Mouse (Mus musculus): Measurements from ENCODE around the gene Ptov1. TPM values are rescaled to one million over a fixed set of nuclear protein-coding genes. Genes with fewer than 3 reads are reported as not detected.
A peak's percentile ranks its signal among the peaks of the same experiment; 100 is the strongest.

Gene Ptov1
- total and polyA plus RNA-seq, 2 experiments from 2014 or later: 430 to 500 TPM

DNA sequence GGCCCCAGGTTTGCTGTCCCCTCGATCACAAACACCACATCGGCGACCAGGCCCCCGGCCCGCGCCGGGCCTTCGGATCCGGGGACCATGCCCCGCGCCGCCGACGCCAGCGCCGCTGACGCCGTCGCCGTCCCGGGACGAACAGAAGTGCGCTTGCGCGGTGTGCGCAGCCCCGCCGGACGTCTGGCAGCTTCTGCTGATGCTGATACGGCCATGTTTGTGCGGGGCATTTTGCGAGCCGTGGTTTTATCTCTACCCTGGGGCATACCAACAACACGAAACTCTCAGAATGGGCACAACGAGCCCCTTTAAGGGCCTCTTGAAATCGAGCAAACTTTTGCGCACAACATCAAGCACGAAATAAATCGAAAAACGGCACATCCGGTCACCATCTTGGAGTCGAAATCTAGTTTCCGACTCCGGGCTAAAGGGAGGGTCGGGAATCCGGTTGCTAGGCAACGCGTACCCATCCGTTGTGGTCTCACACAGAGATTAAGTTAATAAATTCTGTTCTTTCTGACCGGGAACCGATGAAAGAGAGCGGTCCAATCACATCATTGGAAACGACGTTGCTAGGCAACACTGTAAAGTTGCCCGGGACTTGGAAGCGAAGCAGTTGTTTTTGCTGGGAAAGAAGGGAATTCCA, 22.8 kb upstream of the Ptov1 start, which contains the start of gene Med25:
Gene Med25 (minus strand): TSS at position 437 of the 646 bp plus-strand sequence.
- H3K27ac ChIP-seq (ENCODE audit: low read depth, low read length): peak within 1 kb of the TSS; percentile 98
- DNase-seq (ENCODE audit: low spot score) (peak; percentile 99), ATAC-seq (ENCODE audit: low FRiP score) (peak; percentile 78)
- peaks cover 33% of the 10 kb centered on the region for H3K4me1 ChIP-seq (ENCODE audit: insufficient read depth, low read length)
- peak within 1 kb of the TSS; percentile 87 for H3K4me3 ChIP-seq (ENCODE audit: low read depth, low read length)
- no peaks in the 10 kb centered on the region for H3K27me3 ChIP-seq (ENCODE audit: insufficient read depth, low read length)
- peak within 1 kb of the TSS; percentile 93 for H3K4me2 ChIP-seq (ENCODE audit: low read depth, low read length, poor library complexity, severe bottlenecking)
- peak within 1 kb of the TSS; percentile 82 for H3K9ac ChIP-seq (replicated peaks; ENCODE audit: low read length, poor library complexity, severe bottlenecking)
- 0 out of 2 replicates have a peak, but pooled peaks cover 7% of the 10 kb centered on the region for H3K36me3 ChIP-seq (ENCODE audit: insufficient read depth, low read length)
- no peak for TF ChIP-seq CTCF (IDR thresholded peaks at IDR 0.05)
- WGBS: under 1% methylated on average over 56 of the region's 56 CpGs
- no peaks in the 10 kb centered on the region for H3K9me3 ChIP-seq (ENCODE audit: low read length)

- no peaks in the 10 kb centered on the region for H3K9me3 ChIP-seq (ENCODE audit: low read length)
- H3K36me3 ChIP-seq (ENCODE audit: insufficient read depth, low read length): peaks cover 12% of the 10 kb centered on the region; the same call in 1 of the 2 replicates
- no peak for TF ChIP-seq CTCF (IDR thresholded peaks at IDR 0.05)
- H3K4me3 ChIP-seq (ENCODE audit: low read depth, low read length): peak overlapping the region; percentile 87
- ATAC-seq (ENCODE audit: low FRiP score) (no peak), DNase-seq (ENCODE audit: low spot score) (no peak)
- peak overlapping the region; percentile 93 for H3K4me2 ChIP-seq (ENCODE audit: low read depth, low read length, poor library complexity, severe bottlenecking)
- peak overlapping the region; percentile 98 for H3K27ac ChIP-seq (ENCODE audit: low read depth, low read length)
- H3K27me3 ChIP-seq (ENCODE audit: insufficient read depth, low read length): no peaks in the 10 kb centered on the region
- H3K9ac ChIP-seq (replicated peaks; ENCODE audit: low read length, poor library complexity, severe bottlenecking): peak overlapping the region; percentile 82
- WGBS: 9% methylated on average over 6 of the region's 6 CpGs
- H3K4me1 ChIP-seq (ENCODE audit: insufficient read depth, low read length): peaks cover 25% of the 10 kb centered on the region
Measured at GRCm38 (mm10) chr7:44891611-44892010, 22.0 kb upstream of the Ptov1 start.

- no peaks in the 10 kb centered on the region for H3K9me3 ChIP-seq (ENCODE audit: low read length)
- H3K4me2 ChIP-seq (ENCODE audit: low read depth, low read length, poor library complexity, severe bottlenecking): peak overlapping the region; percentile 93
- H3K36me3 ChIP-seq (ENCODE audit: insufficient read depth, low read length): peaks cover 19% of the 10 kb centered on the region; the same call in 1 of the 2 replicates
- H3K9ac ChIP-seq (replicated peaks; ENCODE audit: low read length, poor library complexity, severe bottlenecking): peak overlapping the region; percentile 82
- H3K4me3 ChIP-seq (ENCODE audit: low read depth, low read length): peak overlapping the region; percentile 87
- no peak for TF ChIP-seq CTCF (IDR thresholded peaks at IDR 0.05)
- H3K27ac ChIP-seq (ENCODE audit: low read depth, low read length): 0 out of 2 replicates have a peak overlapping the region, but pooled peaks have one; percentile 18
- 48% methylated on average over 4 of the region's 4 CpGs for WGBS
- peaks cover 24% of the 10 kb centered on the region for H3K4me1 ChIP-seq (ENCODE audit: insufficient read depth, low read length)
- no peak for ATAC-seq (ENCODE audit: low FRiP score)
- H3K27me3 ChIP-seq (ENCODE audit: insufficient read depth, low read length): no peaks in the 10 kb centered on the region
- peak; percentile 50 for DNase-seq (ENCODE audit: low spot score)
Measured at GRCm38 (mm10) chr7:44890737-44891136, 21.1 kb upstream of the Ptov1 start.

DNA sequence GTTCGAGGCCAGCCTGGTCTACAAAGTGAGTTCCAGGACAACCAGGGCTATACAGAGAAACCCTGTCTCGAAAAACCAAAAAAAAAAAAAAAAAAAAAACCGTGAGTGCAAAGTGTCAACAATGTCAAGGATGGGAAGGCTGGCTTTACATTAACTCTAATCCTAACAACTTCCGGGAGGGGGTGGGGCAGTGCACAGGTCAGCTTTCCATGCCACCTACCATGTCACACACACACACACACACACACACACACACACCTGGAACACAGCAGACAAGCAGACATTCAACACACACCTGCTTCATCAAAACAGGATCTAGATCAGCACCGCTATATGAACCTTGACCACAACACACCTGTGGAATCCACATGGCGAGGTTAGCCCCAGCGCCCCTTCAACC, 20.6 kb upstream of the Ptov1 start:
- peak overlapping the region; percentile 87; the same call in 1 of the 2 replicates for H3K4me3 ChIP-seq (ENCODE audit: low read depth, low read length)
- peak overlapping the region; percentile 93 for H3K4me2 ChIP-seq (ENCODE audit: low read depth, low read length, poor library complexity, severe bottlenecking)
- peaks cover 24% of the 10 kb centered on the region; the same call in 1 of the 2 replicates for H3K36me3 ChIP-seq (ENCODE audit: insufficient read depth, low read length)
- H3K9ac ChIP-seq (replicated peaks; ENCODE audit: low read length, poor library complexity, severe bottlenecking): no peak overlapping the region
- no peak for TF ChIP-seq CTCF (IDR thresholded peaks at IDR 0.05)
- DNase-seq (ENCODE audit: low spot score) (no peak), ATAC-seq (ENCODE audit: low FRiP score) (no peak)
- H3K9me3 ChIP-seq (ENCODE audit: low read length): no peaks in the 10 kb centered on the region
- WGBS: 86% methylated on average over 6 of the region's 7 CpGs
- H3K4me1 ChIP-seq (ENCODE audit: insufficient read depth, low read length): peaks cover 23% of the 10 kb centered on the region
- H3K27ac ChIP-seq (ENCODE audit: low read depth, low read length): no peak overlapping the region
- H3K27me3 ChIP-seq (ENCODE audit: insufficient read depth, low read length): no peaks in the 10 kb centered on the region

- WGBS: 78% methylated on average over 13 of the region's 13 CpGs
Measured at GRCm38 (mm10) chr7:44888256-44889105, 18.9 kb upstream of the Ptov1 start.

More at GRCm38 (mm10) chr7:44888256-44889105, 18.9 kb upstream of the Ptov1 start:
- Histone ChIP-seq H3K36me3 (ENCODE audit: insufficient read depth, low read length) (peaks cover 38% of the 10 kb centered on the region), H3K4me3 (ENCODE audit: low read depth, low read length) (no peak overlapping the region), H3K9me3 (ENCODE audit: low read length) (no peaks in the 10 kb centered on the region), H3K4me2 (ENCODE audit: low read depth, low read length, poor library complexity, severe bottlenecking) (no peak overlapping the region), H3K27ac (ENCODE audit: low read depth, low read length) (no peak overlapping the region), H3K27me3 (ENCODE audit: insufficient read depth, low read length) (no peaks in the 10 kb centered on the region), H3K4me1 (ENCODE audit: insufficient read depth, low read length) (peaks cover 16% of the 10 kb centered on the region), H3K9ac (replicated peaks; ENCODE audit: low read length, poor library complexity, severe bottlenecking) (no peak overlapping the region)
- TF ChIP-seq CTCF (IDR thresholded peaks at IDR 0.05): no peak
- no peak for DNase-seq (ENCODE audit: low spot score)
- no peak for ATAC-seq (ENCODE audit: low FRiP score)

Measured in midbrain, postnatal 0 days (tissue).